Mouse (Mus musculus) urinary bladder, postnatal 14 days (tissue): Measurements from ENCODE around the gene Mcm10.

Experiments
- DNase-seq: peaks from one replicate; pipeline ENCODE4 v3.0.0; 2021; ENCODE audit warnings: low spot score

The Mcm10 gene

GRCm38 (mm10) chr2:5012491-5013324 is at the start of gene Mcm10:
Gene Mcm10 (minus strand): TSS chr2:5012791.
- DNase-seq: peak; percentile 94

- no peak for DNase-seq
Observed at GRCm38 (mm10) chr2:5061133-5061708, 48.6 kb upstream of the Mcm10 start.

GRCm38 (mm10) chr2:5059997-5060396 is 47.4 kb upstream of the Mcm10 start:
- DNase-seq: no peak

- no peak for DNase-seq
Observed at GRCm38 (mm10) chr2:5058436-5058835, 45.8 kb upstream of the Mcm10 start.

- no peak for DNase-seq
Observed at GRCm38 (mm10) chr2:5050562-5050961, 38.0 kb upstream of the Mcm10 start.

- DNase-seq: no peak
Observed at GRCm38 (mm10) chr2:5047016-5047415, 34.4 kb upstream of the Mcm10 start.

- DNase-seq: no peak
Observed at GRCm38 (mm10) chr2:5045269-5045965, 32.8 kb upstream of the Mcm10 start.

- DNase-seq: no peak
Observed at GRCm38 (mm10) chr2:5044321-5044720, 31.7 kb upstream of the Mcm10 start.

GRCm38 (mm10) chr2:5043476-5043761 is 30.8 kb upstream of the Mcm10 start:
- DNase-seq: no peak

- DNase-seq: no peak
Observed at GRCm38 (mm10) chr2:5042616-5043475, 30.3 kb upstream of the Mcm10 start.

GRCm38 (mm10) chr2:5041854-5042253 is 29.3 kb upstream of the Mcm10 start:
- no peak for DNase-seq

- DNase-seq: no peak
Observed at GRCm38 (mm10) chr2:5040281-5041161, 27.9 kb upstream of the Mcm10 start.

GRCm38 (mm10) chr2:5039350-5040170 is 27.0 kb upstream of the Mcm10 start:
- no peak for DNase-seq

- no peak for DNase-seq
Observed at GRCm38 (mm10) chr2:5038320-5038719, 25.7 kb upstream of the Mcm10 start.

- DNase-seq: no peak
Observed at GRCm38 (mm10) chr2:5037390-5037789, 24.8 kb upstream of the Mcm10 start.

- DNase-seq: no peak
Observed at GRCm38 (mm10) chr2:5036411-5037076, 24.0 kb upstream of the Mcm10 start.

- no peak for DNase-seq
Observed at GRCm38 (mm10) chr2:5035241-5035640, 22.6 kb upstream of the Mcm10 start.

GRCm38 (mm10) chr2:5034801-5035200 is 22.2 kb upstream of the Mcm10 start:
- DNase-seq: no peak

GRCm38 (mm10) chr2:5033546-5034420 is 21.2 kb upstream of the Mcm10 start:
- DNase-seq: no peak
